Mouse (Mus musculus) limb, embryonic 13.5 days (tissue): Measurements from ENCODE around the gene Acot13. TPM values are rescaled to one million over a fixed set of nuclear protein-coding genes. Genes with fewer than 3 reads are reported as not detected.
"Not testable (repeated sequence)": the region's sequence is repeated elsewhere in the genome, so short reads cannot be mapped to it uniquely, and the experiment has no call there.

Experiments
- ATAC-seq: fragments of 200-750 bp; cut with Nextera tagmentation; 2 replicates; pipeline ENCODE4 v1.8.0; 2017; ENCODE audit warnings: low read depth, moderate number of reproducible peaks, moderate TSS enrichment; ENCODE audit not compliant: low FRiP score
- H3K27ac ChIP-seq: fragments of 300-500 bp; sonication (generic); 2 replicates; pipeline ENCODE4 v1.5.1; 2015; ENCODE audit warnings: inconsistent platforms, mild to moderate bottlenecking, moderate library complexity
- H3K27me3 ChIP-seq: fragments of 300-500 bp; sonication (generic); 2 replicates; pipeline ENCODE4 v1.6.1; 2015; ENCODE audit warnings: mild to moderate bottlenecking, inconsistent platforms
- H3K36me3 ChIP-seq: fragments of 300-500 bp; sonication (generic); 2 replicates; pipeline ENCODE4 v1.6.1; 2015; ENCODE audit warnings: inconsistent platforms, mild to moderate bottlenecking, moderate library complexity
- H3K4me1 ChIP-seq: fragments of 300-500 bp; sonication (generic); 2 replicates; pipeline ENCODE4 v1.6.1; 2015; ENCODE audit warnings: inconsistent platforms
- H3K4me2 ChIP-seq: fragments of 300-500 bp; sonication (generic); replicated peaks from 2 replicates; pipeline ENCODE4 v1.6.1; 2015; ENCODE audit warnings: inconsistent platforms, mild to moderate bottlenecking, moderate library complexity
- H3K4me3 ChIP-seq: fragments of 300-500 bp; sonication (generic); 2 replicates; pipeline ENCODE4 v1.5.1; 2015; ENCODE audit warnings: moderate library complexity, mild to moderate bottlenecking, inconsistent platforms
- H3K9ac ChIP-seq: fragments of 300-500 bp; sonication (generic); 2 replicates; pipeline ENCODE4 v1.6.1; 2015; ENCODE audit warnings: mild to moderate bottlenecking, inconsistent platforms
- H3K9me3 ChIP-seq: fragments of 300-500 bp; sonication (generic); 2 replicates; pipeline ENCODE4 v1.6.1; 2016; ENCODE audit warnings: inconsistent platforms
- WGBS: fragments of 180-500 bp; shearing (Covaris S2); methylation state at CpG from one replicate; pipeline ENCODE4 v1.1.7; 2015; 5-methylcytosine and 5-hydroxymethylcytosine counted together
- polyA plus RNA-seq: library from polyadenylated mRNA; unstranded; fragments of >200 nt; fragmentation: Nextera tagmentation; extraction: Ambion mirVana; gene quantifications from 2 replicates; pipeline ENCODE4 v1.2.1, GENCODE M21; 2015

Gene Acot13
- polyA plus RNA-seq, 1 experiment from 2014 or later = 64.2 TPM

DNA sequence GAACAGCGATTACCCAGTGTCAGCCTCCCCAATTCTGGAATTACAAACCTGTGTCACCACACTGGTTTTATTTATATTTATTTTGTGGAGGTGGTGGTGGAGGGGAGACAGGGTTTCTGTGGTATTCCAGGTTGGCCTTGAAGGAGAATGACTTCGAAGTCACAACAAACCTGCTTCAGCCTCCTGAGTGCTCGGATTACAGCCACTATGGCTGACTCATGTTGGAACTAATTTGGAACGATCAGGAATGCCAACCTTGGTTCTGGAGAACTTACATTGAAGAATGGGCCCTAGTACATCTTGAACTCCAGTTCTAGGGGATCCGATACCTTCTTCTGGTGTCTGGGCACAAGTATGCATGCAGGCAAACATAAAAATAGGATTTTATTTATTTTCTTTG lies 32.0 kb downstream of the Acot13 start:
- Histone ChIP-seq H3K9me3 (no peaks in the 10 kb centered on the region), H3K4me3 (peak overlapping the region; percentile 99), H3K36me3 (no peaks in the 10 kb centered on the region), H3K4me2 (peak overlapping the region; percentile 85), H3K4me1 (peaks cover 22% of the 10 kb centered on the region), H3K9ac (no peak overlapping the region; the same call in 1 of the 2 replicates), H3K27ac (no peak overlapping the region), H3K27me3 (no peaks in the 10 kb centered on the region)
- ATAC-seq = no peak
- 64% methylated on average over 5 of the region's 5 CpGs for WGBS

DNA sequence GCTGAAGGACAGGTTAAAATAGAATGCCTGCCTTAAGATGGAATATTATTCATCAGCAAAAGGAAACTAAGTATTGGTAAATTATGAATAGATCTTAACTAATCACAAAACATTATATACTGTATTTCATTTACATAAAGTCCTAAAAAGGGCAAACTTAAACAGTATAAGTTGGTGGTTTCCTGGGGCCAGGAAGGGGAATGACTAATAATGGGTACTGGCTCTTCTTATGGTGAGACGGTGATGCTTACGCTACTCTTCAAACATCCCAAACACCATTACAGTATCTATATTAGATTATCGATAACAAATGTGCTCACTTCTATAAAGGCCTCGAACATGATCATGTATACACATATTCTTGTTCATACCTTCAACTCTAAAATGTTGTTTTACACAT lies 32.7 kb downstream of the Acot13 start:
- 95% methylated on average over 4 of the region's 4 CpGs for WGBS
- Histone ChIP-seq H3K36me3 (no peaks in the 10 kb centered on the region), H3K4me2 (no peak overlapping the region), H3K9me3 (no peaks in the 10 kb centered on the region), H3K27ac (no peak overlapping the region), H3K9ac (no peak overlapping the region), H3K4me1 (peaks cover 17% of the 10 kb centered on the region), H3K27me3 (no peaks in the 10 kb centered on the region), H3K4me3 (no peak overlapping the region)
- no peak for ATAC-seq

DNA sequence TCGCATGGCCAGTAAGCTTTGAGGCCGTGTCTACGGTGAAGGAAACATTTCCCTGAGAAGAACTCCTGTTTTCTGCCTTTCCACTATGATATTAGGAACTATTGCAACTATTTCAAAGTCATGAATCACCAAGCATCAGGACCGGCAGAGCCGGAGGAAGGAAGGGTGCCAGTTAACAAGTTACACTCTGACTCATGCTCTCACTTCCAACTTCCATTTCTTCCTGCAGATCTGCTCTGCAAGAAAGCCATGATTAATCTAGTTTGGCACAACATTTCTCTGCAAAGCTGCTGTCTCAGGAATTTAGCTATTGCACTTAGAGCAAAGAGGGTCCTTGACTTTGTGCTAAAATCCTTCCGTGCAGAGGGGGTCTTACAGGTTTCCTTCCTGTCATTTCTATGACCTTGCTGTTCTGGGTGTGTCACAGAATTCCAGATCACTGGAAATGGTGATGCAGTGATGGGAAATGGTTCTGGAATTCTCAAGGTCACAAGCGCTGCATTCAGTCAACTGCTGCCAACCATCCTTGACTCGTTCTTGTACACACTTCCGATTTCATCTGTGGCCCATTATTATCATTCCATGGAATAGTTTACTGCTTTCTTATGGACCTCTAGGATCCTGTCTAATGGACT lies 38.8 kb downstream of the Acot13 start:
- no peak overlapping the region for H3K9ac ChIP-seq
- no peak overlapping the region for H3K4me2 ChIP-seq
- no peaks in the 10 kb centered on the region for H3K4me1 ChIP-seq
- H3K36me3 ChIP-seq = no peaks in the 10 kb centered on the region
- H3K27me3 ChIP-seq = no peaks in the 10 kb centered on the region
- 86% methylated on average over 9 of the region's 9 CpGs for WGBS
- no peak overlapping the region for H3K27ac ChIP-seq
- no peak overlapping the region for H3K4me3 ChIP-seq
- no peak for ATAC-seq
- no peaks in the 10 kb centered on the region for H3K9me3 ChIP-seq

DNA sequence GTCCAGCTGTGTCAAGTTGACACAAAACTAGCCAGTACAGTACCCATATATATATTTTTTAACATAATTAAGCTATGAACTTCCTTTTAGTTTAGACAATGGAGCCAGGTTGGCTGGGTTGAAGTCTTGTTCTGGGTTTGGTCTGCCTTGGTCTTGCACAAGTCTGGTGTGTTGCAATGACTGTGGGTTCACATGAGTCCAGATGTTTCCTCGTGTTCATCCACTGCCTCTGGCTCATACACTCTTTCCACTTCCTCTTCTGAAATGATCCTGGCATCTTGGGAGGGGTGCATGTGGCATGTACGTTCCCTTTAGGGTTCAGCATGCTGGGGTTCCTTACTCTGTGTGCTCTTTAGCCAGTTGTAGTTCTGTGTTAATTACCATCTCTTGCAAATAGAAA lies 40.0 kb downstream of the Acot13 start:
- 72% methylated on average over 2 of the region's 2 CpGs for WGBS
- Histone ChIP-seq H3K27me3 (no peaks in the 10 kb centered on the region), H3K4me2 (no peak overlapping the region), H3K36me3 (no peaks in the 10 kb centered on the region), H3K9ac (no peak overlapping the region), H3K4me1 (no peaks in the 10 kb centered on the region), H3K27ac (no peak overlapping the region), H3K9me3 (no peaks in the 10 kb centered on the region), H3K4me3 (no peak overlapping the region)
- no peak for ATAC-seq

DNA sequence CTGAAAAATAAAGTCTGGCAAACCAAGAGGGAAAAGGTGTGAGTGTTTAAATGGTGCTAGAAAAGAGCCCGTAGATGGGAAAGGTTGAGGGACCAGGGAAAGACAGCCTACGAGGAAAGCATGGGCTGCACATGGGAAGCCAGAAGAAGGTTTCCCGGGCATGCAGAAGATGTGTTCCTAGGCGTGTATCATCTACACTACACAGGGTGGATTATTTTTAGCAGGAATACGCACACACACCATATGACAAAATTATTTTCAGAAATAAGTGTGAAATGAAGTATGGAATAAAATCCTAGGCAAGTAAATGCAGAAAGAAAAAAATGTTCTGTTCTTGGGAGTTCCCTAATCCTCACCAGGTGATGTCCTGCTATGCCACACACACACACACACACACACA lies 43.9 kb downstream of the Acot13 start:
- no peaks in the 10 kb centered on the region for H3K36me3 ChIP-seq
- H3K27me3 ChIP-seq = no peaks in the 10 kb centered on the region
- no peak for ATAC-seq
- H3K9me3 ChIP-seq = no peaks in the 10 kb centered on the region
- no peak overlapping the region for H3K9ac ChIP-seq
- WGBS = 89% methylated on average over 5 of the region's 5 CpGs
- H3K27ac ChIP-seq = no peak overlapping the region
- no peak overlapping the region for H3K4me3 ChIP-seq
- H3K4me2 ChIP-seq = no peak overlapping the region
- H3K4me1 ChIP-seq = no peaks in the 10 kb centered on the region

DNA sequence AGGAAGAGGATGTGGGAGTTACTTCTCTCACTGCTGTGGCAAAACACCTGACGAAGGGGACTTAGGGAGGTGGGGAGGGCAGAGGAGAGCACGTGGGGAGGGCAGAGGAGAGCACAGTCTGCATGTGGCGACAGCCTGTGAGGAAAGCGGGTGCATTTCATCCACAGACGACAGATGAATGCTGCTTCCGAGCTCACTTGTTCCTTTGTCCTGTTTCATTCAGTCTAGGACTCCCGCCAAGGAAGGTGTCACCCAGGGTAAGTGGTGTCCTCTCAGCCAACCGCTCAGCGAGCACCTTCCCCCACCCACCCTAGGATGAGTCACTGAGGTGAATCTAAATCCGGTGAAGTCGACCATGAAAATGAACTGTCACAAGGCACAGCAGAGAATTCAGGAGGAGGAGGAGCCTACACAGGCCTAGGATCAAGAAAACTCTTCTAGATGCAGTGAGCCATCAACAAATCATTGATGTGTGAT lies 45.3 kb downstream of the Acot13 start:
- 72% methylated on average over 11 of the region's 11 CpGs for WGBS
- Histone ChIP-seq H3K27ac (no peak overlapping the region), H3K4me3 (no peak overlapping the region), H3K9ac (no peak overlapping the region), H3K36me3 (no peaks in the 10 kb centered on the region), H3K4me2 (no peak overlapping the region), H3K4me1 (peaks cover 9% of the 10 kb centered on the region), H3K9me3 (no peaks in the 10 kb centered on the region), H3K27me3 (no peaks in the 10 kb centered on the region)
- ATAC-seq = no peak

DNA sequence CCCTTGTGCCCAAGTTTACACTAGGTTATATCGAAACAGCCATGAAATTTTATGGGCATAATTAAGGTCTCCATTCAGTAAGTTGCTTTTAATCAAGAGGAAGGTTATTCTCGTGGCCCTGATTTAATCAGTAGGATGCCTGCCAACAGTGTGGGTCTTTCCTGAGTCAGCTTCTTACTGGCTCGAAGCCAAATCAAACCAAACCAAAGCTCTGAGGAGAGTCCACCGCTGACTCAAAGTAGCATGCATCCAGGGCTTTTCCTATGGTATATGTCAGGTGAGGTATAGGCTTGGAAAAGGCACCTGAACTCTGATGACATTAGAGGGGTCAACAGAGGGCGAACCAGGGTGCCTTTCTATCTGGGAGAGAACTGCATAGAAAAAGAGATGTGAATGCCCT lies 49.4 kb downstream of the Acot13 start:
- H3K4me1 ChIP-seq = peaks cover 9% of the 10 kb centered on the region
- no peak for ATAC-seq
- WGBS = 55% methylated on average over 5 of the region's 5 CpGs
- H3K36me3 ChIP-seq = no peaks in the 10 kb centered on the region
- no peak overlapping the region for H3K9ac ChIP-seq
- no peaks in the 10 kb centered on the region for H3K27me3 ChIP-seq
- H3K4me2 ChIP-seq = no peak overlapping the region
- no peak overlapping the region for H3K4me3 ChIP-seq
- no peak overlapping the region for H3K27ac ChIP-seq
- no peaks in the 10 kb centered on the region for H3K9me3 ChIP-seq

DNA sequence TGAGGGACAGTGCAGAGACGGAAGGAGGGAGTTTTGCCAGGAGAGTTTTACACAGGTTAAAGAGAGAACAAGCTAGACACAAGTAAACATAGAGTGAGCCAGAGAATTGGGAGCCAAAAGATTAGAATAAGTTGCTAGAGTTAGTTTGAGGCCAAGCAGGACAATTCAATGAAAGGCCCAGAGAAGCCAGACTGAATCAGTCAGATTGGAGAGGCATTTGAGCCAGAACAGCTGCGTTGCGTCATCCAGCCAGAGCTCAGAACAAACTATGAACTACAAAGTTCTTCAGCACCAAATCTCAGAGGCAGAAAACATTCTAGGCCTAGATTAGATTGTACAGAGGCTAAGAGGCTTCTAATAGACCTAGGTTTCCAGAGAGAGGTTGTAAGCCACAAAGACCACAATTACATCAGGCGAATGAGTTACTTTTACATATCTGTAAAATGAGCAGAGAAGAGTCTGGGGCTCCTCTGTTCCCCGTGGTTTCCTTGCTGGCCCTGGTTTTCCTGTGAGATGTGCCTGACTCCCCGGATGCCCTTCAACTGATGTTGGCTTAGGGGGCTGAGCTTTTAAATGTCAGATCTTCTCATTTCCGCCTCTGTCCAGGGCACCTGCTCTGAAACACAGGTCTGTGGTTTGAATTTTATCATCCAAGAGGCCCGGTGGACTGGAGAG lies 52.5 kb downstream of the Acot13 start:
- WGBS = 73% methylated on average over 8 of the region's 8 CpGs
- H3K4me1 ChIP-seq = peaks cover 9% of the 10 kb centered on the region
- no peak overlapping the region for H3K4me3 ChIP-seq
- H3K27me3 ChIP-seq = no peaks in the 10 kb centered on the region
- H3K9ac ChIP-seq = no peak overlapping the region
- H3K36me3 ChIP-seq = no peaks in the 10 kb centered on the region
- H3K27ac ChIP-seq = no peak overlapping the region
- ATAC-seq = no peak
- H3K9me3 ChIP-seq = no peaks in the 10 kb centered on the region
- no peak overlapping the region for H3K4me2 ChIP-seq

DNA sequence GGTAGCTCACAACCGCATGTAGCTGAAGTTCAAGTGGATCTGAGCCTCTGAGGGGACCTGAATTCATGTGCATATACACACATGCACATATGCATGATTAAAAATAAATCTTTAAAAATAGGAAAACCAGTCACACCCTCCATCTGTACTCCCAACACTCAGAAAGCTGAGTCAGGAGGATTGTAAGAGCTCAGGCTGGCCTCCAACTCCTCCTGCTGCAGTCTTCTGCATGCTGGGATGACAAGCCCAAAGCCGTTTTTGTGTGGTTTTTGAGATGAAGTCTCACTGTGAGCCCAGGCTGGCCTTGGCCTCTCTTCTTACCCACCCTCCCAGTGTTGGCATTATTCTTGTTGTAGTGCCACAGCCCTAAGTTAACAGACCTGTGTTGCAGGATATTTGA lies 53.3 kb downstream of the Acot13 start:
- no peaks in the 10 kb centered on the region for H3K27me3 ChIP-seq
- H3K4me1 ChIP-seq = peaks cover 9% of the 10 kb centered on the region
- H3K36me3 ChIP-seq = no peaks in the 10 kb centered on the region
- ATAC-seq = no peak
- H3K9ac ChIP-seq = no peak overlapping the region
- no peak overlapping the region for H3K4me2 ChIP-seq
- no peak overlapping the region for H3K4me3 ChIP-seq
- H3K27ac ChIP-seq = no peak overlapping the region
- H3K9me3 ChIP-seq = no peaks in the 10 kb centered on the region
- 66% methylated on average over 2 of the region's 2 CpGs for WGBS

DNA sequence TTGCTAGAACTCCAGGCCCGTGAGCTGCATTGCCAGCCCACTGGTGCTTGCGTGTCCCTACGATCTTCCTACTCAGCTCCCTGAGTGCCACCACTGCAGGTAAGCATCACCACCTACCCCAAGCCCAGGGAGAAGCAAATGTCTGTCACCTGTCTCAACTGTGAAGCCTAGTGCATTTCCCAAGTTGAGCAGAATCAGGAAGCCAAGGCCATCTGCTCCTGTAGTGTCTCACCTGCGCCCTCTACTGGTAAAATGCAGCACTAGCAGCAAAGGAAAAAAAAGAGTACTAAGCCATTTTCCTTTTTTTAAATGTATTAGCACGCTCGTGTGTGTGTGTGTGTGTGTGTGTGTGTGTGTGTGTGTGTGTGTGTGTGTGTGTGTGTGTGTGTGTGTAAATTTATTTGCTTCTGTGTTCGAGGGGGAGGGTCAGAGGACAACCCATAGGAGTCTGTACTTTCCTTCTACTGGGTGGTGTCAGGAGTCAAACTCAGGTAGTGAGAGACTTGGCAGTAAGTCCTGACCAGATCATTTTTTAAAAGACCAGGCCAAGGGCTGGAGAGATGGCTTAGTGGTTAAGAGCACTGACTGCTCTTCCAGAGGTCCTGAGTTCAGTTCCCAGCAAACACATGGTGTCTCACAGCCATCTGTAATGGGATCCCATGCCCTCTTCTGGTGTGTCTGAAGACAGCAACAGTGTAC lies 55.0 kb downstream of the Acot13 start:
- Histone ChIP-seq H3K4me2 (no peak overlapping the region), H3K9me3 (no peaks in the 10 kb centered on the region), H3K27me3 (no peaks in the 10 kb centered on the region), H3K27ac (no peak overlapping the region), H3K9ac (no peak overlapping the region), H3K4me1 (no peaks in the 10 kb centered on the region), H3K4me3 (no peak overlapping the region), H3K36me3 (no peaks in the 10 kb centered on the region)
- 54% methylated on average over 7 of the region's 7 CpGs for WGBS
- ATAC-seq = no peak

DNA sequence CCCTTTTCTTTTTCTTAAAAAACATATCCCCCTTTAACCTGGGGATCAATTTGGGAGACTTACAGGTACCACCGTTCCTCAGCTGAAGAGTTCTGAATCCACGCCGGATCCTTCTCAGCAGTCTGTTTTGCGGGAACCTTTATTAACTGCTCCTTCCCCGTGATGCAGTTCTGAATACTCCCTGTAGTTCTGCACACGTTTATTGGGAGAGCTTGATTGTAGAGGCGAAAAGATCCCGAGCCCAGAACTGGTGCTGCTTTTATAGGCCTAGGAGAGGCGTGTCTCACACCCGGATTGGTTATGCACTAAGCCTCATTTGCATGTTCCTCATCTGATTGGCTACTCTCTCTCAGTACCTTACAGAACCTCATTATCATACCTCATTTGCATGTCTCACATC lies 59.9 kb downstream of the Acot13 start:
- H3K36me3 ChIP-seq, H3K9me3 ChIP-seq, ATAC-seq, H3K4me1 ChIP-seq, H3K27me3 ChIP-seq, H3K9ac ChIP-seq, H3K27ac ChIP-seq, H3K4me3 ChIP-seq, H3K4me2 ChIP-seq: not testable (repeated sequence)
- WGBS = 88% methylated on average over 10 of the region's 10 CpGs
